Mouse (Mus musculus): ENCODE measurements around the gene Pes1. TPM values are rescaled to one million over a fixed set of nuclear protein-coding genes. Genes with fewer than 3 reads are reported as not detected.

Pes1 gene
- 105 and 112 TPM in 2 replicates for polyA plus RNA-seq (2014; fragmentation: Nextera tagmentation; extraction: Ambion mirVana)

DNA sequence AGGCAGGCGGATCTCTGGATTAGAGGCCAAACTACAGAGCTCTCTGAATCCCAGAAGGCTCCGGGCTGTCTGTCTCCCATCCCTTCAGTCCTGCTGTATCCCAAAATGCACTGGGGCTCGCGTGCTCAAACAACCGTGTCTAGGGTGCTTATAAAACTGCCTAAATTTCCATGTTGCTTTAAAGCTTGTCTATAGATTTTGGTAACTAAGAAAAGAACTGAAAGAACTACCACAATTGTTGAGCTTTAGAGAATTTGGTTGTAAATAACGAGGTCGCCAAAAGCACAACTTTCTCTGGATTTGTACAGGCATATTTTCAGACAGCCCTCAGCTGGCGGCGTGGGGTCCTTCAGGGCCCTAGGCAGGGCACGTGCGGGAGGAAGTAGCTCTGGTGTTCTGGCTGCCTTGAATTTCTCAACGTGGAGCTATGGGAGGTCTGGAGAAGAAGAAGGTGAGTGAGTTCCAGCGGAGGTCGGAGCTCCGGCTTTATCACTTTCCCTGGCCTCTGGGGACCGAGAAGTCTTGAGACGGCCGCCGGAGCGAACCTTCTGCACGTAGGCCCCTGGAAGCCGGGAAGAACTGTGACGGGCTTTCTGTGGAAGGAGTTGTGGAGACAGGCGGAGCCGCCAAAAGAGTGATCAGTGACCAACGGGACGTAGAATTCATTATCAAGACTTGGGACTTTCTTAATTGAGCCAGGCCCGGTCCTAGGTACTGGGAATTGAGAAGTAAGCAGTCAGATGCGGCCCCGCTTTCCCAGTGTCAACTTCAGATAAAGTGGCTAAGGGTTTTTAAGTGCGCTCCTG, at the start of gene Pes1:
Gene Pes1, plus strand, starts transcription at position 366 of the 806 bp plus-strand sequence.
- ATAC-seq (replicated peaks; ENCODE audit: low FRiP score), result peak; percentile 93
- Histone ChIP-seq H3K4me1 (replicated peaks; ENCODE audit: control insufficient read depth, insufficient read depth, low read length) (peaks cover 12% of the 10 kb centered on the region), H3K27ac (ENCODE audit: low read depth, low read length) (peak within 1 kb of the TSS; percentile 44), H3K4me3 (ENCODE audit: low read depth, low read length) (peak within 1 kb of the TSS; percentile 81), H3K36me3 (ENCODE audit: control insufficient read depth, insufficient read depth, low read length) (peaks cover 6% of the 10 kb centered on the region; the same call in 1 of the 2 replicates), H3K9me3 (ENCODE audit: control insufficient read depth, low read length) (no peaks in the 10 kb centered on the region), H3K27me3 (replicated peaks; ENCODE audit: control insufficient read depth, insufficient read depth, low read length) (no peaks in the 10 kb centered on the region), H3K4me2 (peak within 1 kb of the TSS; percentile 87), H3K9ac (ENCODE audit: low read depth, low read length) (peak within 1 kb of the TSS; percentile 88)
- DNase-seq (ENCODE audit: low spot score), result peak; percentile 82
- under 1% methylated on average over 31 of the region's 31 CpGs for WGBS

- H3K9me3 ChIP-seq (ENCODE audit: control insufficient read depth, low read length), result no peaks in the 10 kb centered on the region
- DNase-seq (ENCODE audit: low spot score) (peak; percentile 84), ATAC-seq (replicated peaks; ENCODE audit: low FRiP score) (peak; percentile 62)
- peaks cover 15% of the 10 kb centered on the region for H3K4me1 ChIP-seq (replicated peaks; ENCODE audit: control insufficient read depth, insufficient read depth, low read length)
- peak within 1 kb of the TSS; percentile 63 for H3K4me3 ChIP-seq (ENCODE audit: low read depth, low read length)
- H3K9ac ChIP-seq (ENCODE audit: low read depth, low read length), result peak within 1 kb of the TSS; percentile 50
- H3K4me2 ChIP-seq, result peak within 1 kb of the TSS; percentile 96
- under 1% methylated on average over 28 of the region's 28 CpGs for WGBS
- H3K36me3 ChIP-seq (ENCODE audit: control insufficient read depth, insufficient read depth, low read length), result no peaks in the 10 kb centered on the region
- H3K27ac ChIP-seq (ENCODE audit: low read depth, low read length), result no peak within 1 kb of the TSS
- peaks cover 20% of the 10 kb centered on the region for H3K27me3 ChIP-seq (replicated peaks; ENCODE audit: control insufficient read depth, insufficient read depth, low read length)
These were observed 49.5 kb upstream of the Pes1 start, which contains the start of gene Slc35e4 for GRCm38 (mm10) chr11:3914109-3914840. Gene Slc35e4, minus strand, starts transcription at chr11:3914664.

DNA sequence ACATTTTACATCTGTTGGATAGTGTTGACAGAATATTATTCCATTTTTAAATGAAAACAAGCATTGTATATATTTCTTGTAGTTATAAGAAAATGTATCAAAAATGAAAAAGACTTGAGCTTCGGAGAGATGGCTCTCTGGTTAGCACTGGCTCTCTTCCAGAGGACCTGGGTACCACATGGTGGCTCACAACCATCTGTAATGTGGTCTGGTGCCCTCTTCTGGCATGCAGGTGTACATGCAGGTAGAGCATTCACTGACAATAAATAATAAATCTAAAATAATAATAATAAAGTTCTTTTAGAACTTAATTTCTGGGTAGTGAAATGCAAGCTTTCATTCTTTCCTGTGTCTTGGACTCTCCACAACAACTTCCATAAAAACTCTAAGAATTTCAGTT, 45.0 kb upstream of the Pes1 start:
- ATAC-seq (replicated peaks; ENCODE audit: low FRiP score) (no peak), DNase-seq (ENCODE audit: low spot score) (no peak)
- H3K9ac ChIP-seq (ENCODE audit: low read depth, low read length), result no peak overlapping the region
- H3K36me3 ChIP-seq (ENCODE audit: control insufficient read depth, insufficient read depth, low read length), result no peaks in the 10 kb centered on the region; the same call in 1 of the 2 replicates
- H3K4me2 ChIP-seq, result no peak overlapping the region
- 62% methylated on average over 1 of the region's 1 CpGs for WGBS
- H3K4me1 ChIP-seq (replicated peaks; ENCODE audit: control insufficient read depth, insufficient read depth, low read length), result peaks cover 4% of the 10 kb centered on the region
- no peaks in the 10 kb centered on the region for H3K9me3 ChIP-seq (ENCODE audit: control insufficient read depth, low read length)
- H3K27me3 ChIP-seq (replicated peaks; ENCODE audit: control insufficient read depth, insufficient read depth, low read length), result 0 out of 2 replicates have a peak, but pooled peaks cover 3% of the 10 kb centered on the region
- H3K4me3 ChIP-seq (ENCODE audit: low read depth, low read length), result no peak overlapping the region
- no peak overlapping the region for H3K27ac ChIP-seq (ENCODE audit: low read depth, low read length)

DNA sequence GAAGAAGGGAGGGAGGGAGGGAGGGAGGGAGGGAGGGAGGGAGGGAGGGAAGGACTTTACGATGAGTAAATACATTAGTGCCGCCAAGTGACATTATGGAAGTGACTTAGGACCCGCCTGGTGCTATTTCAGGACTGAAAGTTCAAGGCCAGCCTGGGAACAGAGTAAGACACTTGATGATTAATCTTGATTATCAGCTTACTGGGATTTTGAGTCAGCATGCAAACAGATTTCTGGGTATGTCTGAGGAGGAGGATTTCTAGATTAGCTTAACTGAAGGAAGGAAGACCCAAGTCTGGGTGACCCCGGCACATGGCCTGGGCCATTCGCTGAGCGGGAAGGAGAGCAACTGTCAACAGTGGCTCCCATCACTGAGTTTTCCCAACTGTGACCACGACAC, 43.3 kb upstream of the Pes1 start:
- no peak overlapping the region for H3K27ac ChIP-seq (ENCODE audit: low read depth, low read length)
- 89% methylated on average over 7 of the region's 7 CpGs for WGBS
- H3K9ac ChIP-seq (ENCODE audit: low read depth, low read length), result no peak overlapping the region
- no peak overlapping the region for H3K4me3 ChIP-seq (ENCODE audit: low read depth, low read length)
- ATAC-seq (replicated peaks; ENCODE audit: low FRiP score), result no peak
- no peaks in the 10 kb centered on the region for H3K27me3 ChIP-seq (replicated peaks; ENCODE audit: control insufficient read depth, insufficient read depth, low read length)
- no peak overlapping the region for H3K4me2 ChIP-seq
- H3K36me3 ChIP-seq (ENCODE audit: control insufficient read depth, insufficient read depth, low read length), result no peaks in the 10 kb centered on the region; the same call in 1 of the 2 replicates
- H3K9me3 ChIP-seq (ENCODE audit: control insufficient read depth, low read length), result no peaks in the 10 kb centered on the region
- no peak for DNase-seq (ENCODE audit: low spot score)
- H3K4me1 ChIP-seq (replicated peaks; ENCODE audit: control insufficient read depth, insufficient read depth, low read length), result no peaks in the 10 kb centered on the region

GRCm38 (mm10) chr11:3921281-3921850, 42.4 kb upstream of the Pes1 start:
- no peaks in the 10 kb centered on the region for H3K4me1 ChIP-seq (replicated peaks; ENCODE audit: control insufficient read depth, insufficient read depth, low read length)
- ATAC-seq (replicated peaks; ENCODE audit: low FRiP score) (no peak), DNase-seq (ENCODE audit: low spot score) (no peak)
- peaks cover 3% of the 10 kb centered on the region; the same call in 1 of the 2 replicates for H3K36me3 ChIP-seq (ENCODE audit: control insufficient read depth, insufficient read depth, low read length)
- H3K4me2 ChIP-seq, result no peak overlapping the region
- 35% methylated on average over 8 of the region's 8 CpGs for WGBS
- no peak overlapping the region for H3K27ac ChIP-seq (ENCODE audit: low read depth, low read length)
- no peaks in the 10 kb centered on the region for H3K9me3 ChIP-seq (ENCODE audit: control insufficient read depth, low read length)
- no peaks in the 10 kb centered on the region for H3K27me3 ChIP-seq (replicated peaks; ENCODE audit: control insufficient read depth, insufficient read depth, low read length)
- H3K4me3 ChIP-seq (ENCODE audit: low read depth, low read length), result no peak overlapping the region
- H3K9ac ChIP-seq (ENCODE audit: low read depth, low read length), result no peak overlapping the region

- Histone ChIP-seq H3K4me2 (no peak overlapping the region), H3K9ac (ENCODE audit: low read depth, low read length) (no peak overlapping the region), H3K27ac (ENCODE audit: low read depth, low read length) (no peak overlapping the region), H3K27me3 (replicated peaks; ENCODE audit: control insufficient read depth, insufficient read depth, low read length) (no peaks in the 10 kb centered on the region), H3K4me3 (ENCODE audit: low read depth, low read length) (no peak overlapping the region), H3K36me3 (ENCODE audit: control insufficient read depth, insufficient read depth, low read length) (peaks cover 3% of the 10 kb centered on the region; the same call in 1 of the 2 replicates), H3K9me3 (ENCODE audit: control insufficient read depth, low read length) (no peaks in the 10 kb centered on the region), H3K4me1 (replicated peaks; ENCODE audit: control insufficient read depth, insufficient read depth, low read length) (no peaks in the 10 kb centered on the region)
- WGBS, result 88% methylated on average over 9 of the region's 9 CpGs
- no peak for DNase-seq (ENCODE audit: low spot score)
- ATAC-seq (replicated peaks; ENCODE audit: low FRiP score), result no peak
These were observed 41.7 kb upstream of the Pes1 start for GRCm38 (mm10) chr11:3922115-3922514.

GRCm38 (mm10) chr11:3922731-3923130, 41.0 kb upstream of the Pes1 start:
- Histone ChIP-seq H3K4me3 (ENCODE audit: low read depth, low read length) (no peak overlapping the region), H3K9me3 (ENCODE audit: control insufficient read depth, low read length) (no peaks in the 10 kb centered on the region), H3K27me3 (replicated peaks; ENCODE audit: control insufficient read depth, insufficient read depth, low read length) (no peaks in the 10 kb centered on the region), H3K4me1 (replicated peaks; ENCODE audit: control insufficient read depth, insufficient read depth, low read length) (no peaks in the 10 kb centered on the region), H3K36me3 (ENCODE audit: control insufficient read depth, insufficient read depth, low read length) (peaks cover 3% of the 10 kb centered on the region; the same call in 1 of the 2 replicates), H3K9ac (ENCODE audit: low read depth, low read length) (no peak overlapping the region), H3K27ac (ENCODE audit: low read depth, low read length) (no peak overlapping the region), H3K4me2 (no peak overlapping the region)
- DNase-seq (ENCODE audit: low spot score) (no peak), ATAC-seq (replicated peaks; ENCODE audit: low FRiP score) (no peak)
- 89% methylated on average over 6 of the region's 6 CpGs for WGBS

- DNase-seq (ENCODE audit: low spot score) (no peak), ATAC-seq (replicated peaks; ENCODE audit: low FRiP score) (no peak)
- Histone ChIP-seq H3K4me3 (ENCODE audit: low read depth, low read length) (no peak overlapping the region), H3K27me3 (replicated peaks; ENCODE audit: control insufficient read depth, insufficient read depth, low read length) (no peaks in the 10 kb centered on the region), H3K36me3 (ENCODE audit: control insufficient read depth, insufficient read depth, low read length) (peaks cover 3% of the 10 kb centered on the region; the same call in 1 of the 2 replicates), H3K4me2 (no peak overlapping the region), H3K9ac (ENCODE audit: low read depth, low read length) (no peak overlapping the region), H3K4me1 (replicated peaks; ENCODE audit: control insufficient read depth, insufficient read depth, low read length) (peaks cover under 1% of the 10 kb centered on the region; the same call in 1 of the 2 replicates), H3K27ac (ENCODE audit: low read depth, low read length) (no peak overlapping the region), H3K9me3 (ENCODE audit: control insufficient read depth, low read length) (no peaks in the 10 kb centered on the region)
- 90% methylated on average over 10 of the region's 10 CpGs for WGBS
These were observed 37.9 kb upstream of the Pes1 start for GRCm38 (mm10) chr11:3925916-3926315.
